Mouse (Mus musculus) forebrain, embryonic 16.5 days (tissue): Measurements from ENCODE around the gene Sptssa. TPM values are rescaled to one million over a fixed set of nuclear protein-coding genes. Genes with fewer than 3 reads are reported as not detected.

Experiments
- ATAC-seq: fragments of 200-750 bp; cut with Nextera tagmentation; 2 replicates; pipeline ENCODE4 v1.8.0; 2017; ENCODE audit warnings: mild to moderate bottlenecking, moderate library complexity
- H3K27ac ChIP-seq: fragments of 300-500 bp; sonication (generic); 2 replicates; pipeline ENCODE4 v1.5.1; 2014; ENCODE audit warnings: low read length, control low read depth
- H3K27me3 ChIP-seq: fragments of 300-500 bp; sonication (generic); replicated peaks from 2 replicates; pipeline ENCODE4 v1.6.1; 2014; ENCODE audit warnings: low read length; ENCODE audit not compliant: control insufficient read depth, insufficient read depth
- H3K36me3 ChIP-seq: fragments of 300-500 bp; sonication (generic); 2 replicates; pipeline ENCODE4 v1.6.1; 2014; ENCODE audit not compliant: control insufficient read depth, insufficient read depth
- H3K4me1 ChIP-seq: fragments of 300-500 bp; sonication (generic); replicated peaks from 2 replicates; pipeline ENCODE4 v1.6.1; 2014; ENCODE audit warnings: low read length; ENCODE audit not compliant: control insufficient read depth, insufficient read depth
- H3K4me2 ChIP-seq: fragments of 300-500 bp; sonication (generic); 2 replicates; pipeline ENCODE4 v1.6.1; 2014; ENCODE audit warnings: mild to moderate bottlenecking, low read length, control low read depth
- H3K4me3 ChIP-seq: fragments of 300-500 bp; sonication (generic); replicated peaks from 2 replicates; pipeline ENCODE4 v1.5.1; 2014; ENCODE audit warnings: mild to moderate bottlenecking, low read length, control low read depth
- H3K9ac ChIP-seq: fragments of 300-500 bp; sonication (generic); replicated peaks from 2 replicates; pipeline ENCODE4 v1.6.1; 2014; ENCODE audit warnings: low read depth, low read length, control low read depth
- H3K9me3 ChIP-seq: fragments of 300-500 bp; sonication (generic); 2 replicates; pipeline ENCODE4 v1.6.1; 2016; ENCODE audit warnings: low read length; ENCODE audit not compliant: control insufficient read depth
- WGBS: fragments of 180-500 bp; shearing (Covaris S2); extraction: QIAGEN DNeasy Blood & Tissue Kit; methylation state at CpG from one replicate; pipeline ENCODE4 v1.1.7; 2014; 5-methylcytosine and 5-hydroxymethylcytosine counted together
- microRNA counts: library from miRNA; unstranded; fragments of <30 nt; microRNA quantifications from one replicate; lab custom pipeline; 2016
- microRNA-seq: library from miRNA; unstranded; fragments of <30 nt; microRNA quantifications from one replicate; pipeline ENCODE4, GENCODE M21; 2017
- polyA plus RNA-seq: library from polyadenylated mRNA; unstranded; fragments of >200 nt; fragmentation: Nextera tagmentation; extraction: Ambion mirVana; gene quantifications from 2 replicates; pipeline ENCODE4 v1.2.1, GENCODE M21; 2015

The Sptssa gene
- polyA plus RNA-seq, 1 experiment from 2014 or later, result 169 TPM

DNA sequence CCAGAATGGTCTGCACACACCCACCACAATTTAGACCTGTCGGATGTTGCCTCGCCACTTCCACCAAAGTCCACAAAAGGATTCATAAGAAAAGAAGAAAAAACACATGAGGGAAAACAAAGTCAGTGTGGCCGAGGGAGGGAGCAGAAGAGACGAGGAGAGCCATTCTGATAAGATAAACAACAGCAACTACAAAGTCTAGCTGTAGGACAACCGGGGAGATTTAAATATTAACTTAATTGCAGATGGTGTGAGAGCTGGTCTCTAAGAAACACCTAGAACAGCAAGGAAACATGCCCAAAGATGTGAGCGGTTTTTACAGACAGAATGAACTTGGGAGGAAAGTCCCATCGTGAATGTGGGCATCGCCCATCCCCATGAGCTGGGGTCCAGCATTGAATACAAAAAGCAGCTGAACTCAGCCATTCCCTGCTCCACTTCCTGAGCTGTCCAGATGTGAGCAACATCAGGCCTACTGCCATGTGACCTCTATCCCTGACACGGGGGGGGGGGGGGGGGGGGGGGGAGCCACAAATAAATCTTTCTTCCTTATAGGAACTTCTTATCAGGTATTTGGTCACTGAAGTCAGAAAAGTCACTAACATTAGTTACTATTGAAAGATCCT lies 52.7 kb downstream of the Sptssa start:
- WGBS, result 84% methylated on average over 9 of the region's 9 CpGs
- no peak overlapping the region for H3K27ac ChIP-seq
- no peaks in the 10 kb centered on the region for H3K9me3 ChIP-seq
- no peaks in the 10 kb centered on the region for H3K4me1 ChIP-seq
- no peak overlapping the region for H3K9ac ChIP-seq
- H3K4me2 ChIP-seq, result no peak overlapping the region
- no peak overlapping the region for H3K4me3 ChIP-seq
- no peaks in the 10 kb centered on the region for H3K36me3 ChIP-seq
- no peaks in the 10 kb centered on the region for H3K27me3 ChIP-seq
- ATAC-seq, result no peak

DNA sequence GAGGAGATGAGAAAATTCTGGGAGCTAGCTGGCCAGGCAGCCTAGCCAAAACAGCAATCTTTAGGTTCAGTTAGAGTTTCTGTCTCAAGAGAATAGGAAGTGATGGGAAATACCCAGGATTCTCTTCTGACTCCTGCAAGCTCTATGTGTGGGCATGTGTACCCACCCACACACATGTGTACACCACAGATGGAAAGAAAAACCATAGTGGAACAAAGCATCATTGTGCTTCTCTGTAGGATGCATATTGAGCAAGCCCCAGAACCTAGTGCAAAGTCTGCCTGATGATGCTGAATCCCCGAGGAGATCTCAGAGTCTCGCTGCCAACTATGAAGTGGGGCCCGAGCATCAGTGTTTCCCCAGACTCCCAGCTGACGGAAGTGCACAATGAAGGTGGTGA lies 55.9 kb downstream of the Sptssa start:
- no peak overlapping the region for H3K9ac ChIP-seq
- no peaks in the 10 kb centered on the region for H3K9me3 ChIP-seq
- H3K4me2 ChIP-seq, result no peak overlapping the region
- H3K36me3 ChIP-seq, result no peaks in the 10 kb centered on the region
- WGBS, result 86% methylated on average over 4 of the region's 4 CpGs
- H3K27ac ChIP-seq, result no peak overlapping the region
- H3K4me1 ChIP-seq, result no peaks in the 10 kb centered on the region
- no peak for ATAC-seq
- no peaks in the 10 kb centered on the region for H3K27me3 ChIP-seq
- no peak overlapping the region for H3K4me3 ChIP-seq

DNA sequence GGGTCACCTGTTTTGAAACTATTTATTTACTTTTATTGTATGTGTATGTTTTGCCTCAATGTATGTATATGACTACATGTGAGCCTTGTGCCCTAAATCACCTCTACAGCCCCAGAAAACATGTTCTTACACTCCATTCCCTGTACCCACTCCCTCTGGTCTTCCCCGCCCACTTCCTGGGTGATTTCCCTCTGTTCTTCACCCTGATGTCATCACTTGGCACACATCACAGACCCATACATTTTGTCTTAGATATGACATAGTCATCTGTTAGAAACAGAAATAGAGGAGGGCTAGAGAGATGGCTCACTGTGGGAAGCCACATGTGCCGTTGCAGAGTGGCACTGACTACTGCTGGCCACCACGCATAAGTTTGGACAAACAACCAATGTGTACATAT lies 58.0 kb downstream of the Sptssa start:
- no peaks in the 10 kb centered on the region for H3K9me3 ChIP-seq
- WGBS, result 96% methylated on average over 3 of the region's 3 CpGs

DNA sequence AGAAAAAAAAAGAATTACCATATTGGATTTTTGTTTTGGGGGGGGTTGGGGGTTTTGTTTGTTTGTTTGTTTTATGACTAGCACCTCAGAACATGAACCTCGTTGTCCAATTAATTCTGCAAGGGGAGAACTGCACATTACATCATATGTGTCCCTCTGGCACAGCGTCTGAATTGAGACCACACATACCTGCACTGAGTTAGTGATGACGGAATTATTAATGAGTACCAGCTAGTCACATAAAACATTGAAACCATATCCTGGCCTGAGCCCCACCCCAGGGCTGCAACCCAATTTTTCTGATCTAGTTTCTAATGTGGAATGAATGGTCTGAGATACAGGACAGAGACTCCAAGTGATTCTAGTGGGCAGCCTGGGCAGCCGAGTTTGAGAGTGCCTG lies 59.7 kb downstream of the Sptssa start:
- H3K36me3 ChIP-seq, result no peaks in the 10 kb centered on the region
- no peak overlapping the region for H3K4me3 ChIP-seq
- no peaks in the 10 kb centered on the region for H3K4me1 ChIP-seq
- no peaks in the 10 kb centered on the region for H3K27me3 ChIP-seq
- H3K4me2 ChIP-seq, result no peak overlapping the region
- no peaks in the 10 kb centered on the region for H3K9me3 ChIP-seq
- ATAC-seq, result no peak
- H3K9ac ChIP-seq, result no peak overlapping the region
- H3K27ac ChIP-seq, result no peak overlapping the region
- WGBS, result 83% methylated on average over 4 of the region's 4 CpGs

More for the DNA sequence above, 58.0 kb downstream of the Sptssa start:
- H3K4me2 ChIP-seq, result no peak overlapping the region
- no peaks in the 10 kb centered on the region for H3K27me3 ChIP-seq
- no peak for ATAC-seq
- H3K4me3 ChIP-seq, result no peak overlapping the region
- no peaks in the 10 kb centered on the region for H3K4me1 ChIP-seq
- H3K9ac ChIP-seq, result no peak overlapping the region
- no peak overlapping the region for H3K27ac ChIP-seq
- no peaks in the 10 kb centered on the region for H3K36me3 ChIP-seq

MicroRNAs within 50 kb of the gene (microRNA counts, 519-probe panel; counts per million panel counts)
- microRNA mmu-miR-1892 (lab: Ali Mortazavi, UCI), result not detected

Small RNA genes lying within 50 kb of the gene (microRNA-seq; reads per million reads assigned to microRNA genes)
- gene Mir1892, result not detected

Other genes with a start within 250 kb of the Sptssa start
- gene Eapp, start 39.3 kb upstream of the Sptssa start, polyA plus RNA-seq, result 80.3 and 85.6 TPM in 2 replicates
- gene Snx6, start 139.1 kb upstream of the Sptssa start, polyA plus RNA-seq, result 147 and 168 TPM in 2 replicates
- gene Cfl2, start 206.3 kb upstream of the Sptssa start, polyA plus RNA-seq, result 327 and 356 TPM in 2 replicates